Mouse (Mus musculus) Patski (cell line): Measurements from ENCODE around the gene Kif1c. TPM values are rescaled to one million over a fixed set of nuclear protein-coding genes. Genes with fewer than 3 reads are reported as not detected.

Source experiments
- ATAC-seq: fragments of 100-300 bp; one replicate; pipeline ENCODE4 v1.8.0; 2021
- CTCF ChIA-PET: fragments of 350-600 bp; sonication (Branson Sonifier 250); formaldehyde crosslinking; loops from one replicate; lab custom pipeline; 2022; ENCODE audit warnings: inconsistent platforms; lab: Charles Lee
- POLR2A ChIA-PET: fragments of 350-600 bp; sonication (Branson Sonifier 250); formaldehyde crosslinking; loops from one replicate; lab custom pipeline; 2022; ENCODE audit warnings: antibody characterized with exemption, inconsistent platforms; lab: Charles Lee
- DNase-seq: peaks from one replicate; pipeline ENCODE4 v3.0.0-alpha.2; 2011; ENCODE audit warnings: low read depth, low spot score
- H3K27me3 ChIP-seq: fragments of 371-371 bp; one replicate; pipeline ENCODE4 v1.5.1; 2021
- CTCF ChIP-seq: fragments of 100-300 bp; IDR thresholded peaks from one replicate; pipeline ENCODE4 v1.5.1; 2021
- in situ Hi-C: fragments of 300-500 bp; cut with MboI; formaldehyde crosslinking; loops from 3 replicates; pipeline ENCODE4 v1.11.1; 2018; ENCODE audit warnings: low pct_unique_long_range_greater_than_20kb, mixed read lengths
- polyA plus RNA-seq: library from polyadenylated mRNA; unstranded; gene quantifications from one replicate; pipeline ENCODE4 v1.2.3, GENCODE M21; 2021

Gene Kif1c
- polyA plus RNA-seq, 1 experiment from 2014 or later: 126 TPM

GRCm38 (mm10) chr11:70655571-70656455 is 44.5 kb upstream of the Kif1c start:
- ATAC-seq: peak; percentile 18
- CTCF ChIA-PET: interaction anchor here (1.0 to 2.0 kb wide), 2 partner anchors 10 to 12 kb away, joined by 3 to 7 read pairs; no protein-coding TSS in a partner anchor

GRCm38 (mm10) chr11:70656456-70656927 is 43.9 kb upstream of the Kif1c start:
- in situ Hi-C loops: no loop called here
- no peaks in the 10 kb centered on the region for H3K27me3 ChIP-seq
- ChIA-PET CTCF (interaction anchor here (1.0 to 2.0 kb wide), 2 partner anchors 9 to 12 kb away, joined by 3 to 7 read pairs; no protein-coding TSS in a partner anchor), POLR2A (interaction anchor here (1.8 to 6.4 kb wide), 2 partner anchors 9 to 11 kb away, joined by 3 to 52 read pairs; partner anchors contain the start of genes Rnf167, Slc25a11 and Spag7)
- no peak for TF ChIP-seq CTCF
- DNase-seq (no peak), ATAC-seq (no peak)

More at GRCm38 (mm10) chr11:70655571-70656455, 44.5 kb upstream of the Kif1c start:
- no peaks in the 10 kb centered on the region for H3K27me3 ChIP-seq
- TF ChIP-seq CTCF: no peak
- in situ Hi-C loops: no loop called here
- POLR2A ChIA-PET: interaction anchor here (0.6 to 6.4 kb wide), 3 partner anchors 9 to 734 kb away, joined by 3 to 52 read pairs (median 5); partner anchors contain the start of genes Eif5a, Rnf167, Slc25a11 and Spag7
- DNase-seq: no peak

GRCm38 (mm10) chr11:70656964-70657363 is 43.4 kb upstream of the Kif1c start, which contains the start of gene Eno3:
Gene Eno3 (plus strand): TSS chr11:70657202.
- ChIA-PET POLR2A (interaction anchor here (6.4 kb wide), 1 partner anchor 11 kb away, joined by 52 read pairs; the partner anchor contains the start of gene Spag7), CTCF (interaction anchor here (1.0 to 2.0 kb wide), 2 partner anchors 9 to 11 kb away, joined by 3 to 7 read pairs; no protein-coding TSS in a partner anchor)
- TF ChIP-seq CTCF: no peak
- in situ Hi-C loops: no loop called here
- no peaks in the 10 kb centered on the region for H3K27me3 ChIP-seq
- DNase-seq (no peak), ATAC-seq (no peak)

GRCm38 (mm10) chr11:70657573-70657972 is 42.8 kb upstream of the Kif1c start:
- no peak for TF ChIP-seq CTCF
- no peaks in the 10 kb centered on the region for H3K27me3 ChIP-seq
- ATAC-seq: no peak
- in situ Hi-C loops: no loop called here
- ChIA-PET POLR2A (interaction anchor here (6.4 kb wide), 1 partner anchor 10 kb away, joined by 52 read pairs; the partner anchor contains the start of gene Spag7), CTCF (interaction anchor here (2.0 kb wide), 1 partner anchor 8 kb away, joined by 7 read pairs; no protein-coding TSS in a partner anchor)
- DNase-seq: no peak

GRCm38 (mm10) chr11:70657991-70658390 is 42.4 kb upstream of the Kif1c start:
- ChIA-PET CTCF (no interaction called here), POLR2A (interaction anchor here (6.4 kb wide), 1 partner anchor 10 kb away, joined by 52 read pairs; the partner anchor contains the start of gene Spag7)
- DNase-seq: no peak
- H3K27me3 ChIP-seq: no peaks in the 10 kb centered on the region
- no peak for TF ChIP-seq CTCF
- in situ Hi-C loops: no loop called here
- ATAC-seq: no peak

- no peak for DNase-seq
- ATAC-seq: no peak
- CTCF ChIA-PET: no interaction called here
- TF ChIP-seq CTCF: no peak
- H3K27me3 ChIP-seq: no peaks in the 10 kb centered on the region
- POLR2A ChIA-PET: interaction anchor here (6.4 kb wide), 1 partner anchor 9 kb away, joined by 52 read pairs; the partner anchor contains the start of gene Spag7
- in situ Hi-C loops: no loop called here
Observed at GRCm38 (mm10) chr11:70658521-70658920, 41.8 kb upstream of the Kif1c start.

GRCm38 (mm10) chr11:70658942-70659341 is 41.4 kb upstream of the Kif1c start:
- H3K27me3 ChIP-seq: no peaks in the 10 kb centered on the region
- in situ Hi-C loops: no loop called here
- ChIA-PET CTCF (interaction anchor here (1.5 kb wide), 1 partner anchor 9 kb away, joined by 4 read pairs; no protein-coding TSS in a partner anchor), POLR2A (interaction anchor here (6.4 kb wide), 1 partner anchor 9 kb away, joined by 52 read pairs; the partner anchor contains the start of gene Spag7)
- DNase-seq (no peak), ATAC-seq (no peak)
- TF ChIP-seq CTCF: no peak

- ChIA-PET CTCF (no interaction called here), POLR2A (no interaction called here)
- in situ Hi-C loops: no loop called here
- DNase-seq: no peak
- no peaks in the 10 kb centered on the region for H3K27me3 ChIP-seq
- no peak for ATAC-seq
- TF ChIP-seq CTCF: no peak
Observed at GRCm38 (mm10) chr11:70660571-70660970, 39.8 kb upstream of the Kif1c start.

GRCm38 (mm10) chr11:70663101-70663500 is 37.2 kb upstream of the Kif1c start:
- no peak for ATAC-seq
- in situ Hi-C loops: no loop called here
- POLR2A ChIA-PET: interaction anchor here (0.6 kb wide), 1 partner anchor 26 kb away, joined by 6 read pairs; no protein-coding TSS in a partner anchor
- CTCF ChIA-PET: interaction anchor here (1.0 kb wide), 1 partner anchor 14 kb away, joined by 3 read pairs; no protein-coding TSS in a partner anchor
- H3K27me3 ChIP-seq: no peaks in the 10 kb centered on the region
- no peak for DNase-seq
- TF ChIP-seq CTCF: no peak

- DNase-seq (no peak), ATAC-seq (no peak)
- ChIA-PET POLR2A (no interaction called here), CTCF (no interaction called here)
- in situ Hi-C loops: no loop called here
- TF ChIP-seq CTCF: no peak
- no peaks in the 10 kb centered on the region for H3K27me3 ChIP-seq
Observed at GRCm38 (mm10) chr11:70663957-70664356, 36.4 kb upstream of the Kif1c start.
